Mouse (Mus musculus) cerebellum, adult 2 months (tissue): ENCODE results near the gene Rimbp3.

ENCODE experiments used
- CTCF ChIP-seq: fragments of 200-500 bp; IDR thresholded peaks from 2 replicates; pipeline ENCODE4 v1.5.1; 2011; ENCODE audit warnings: low read depth, mild to moderate bottlenecking, control low read depth, low read length, moderate library complexity, borderline replicate concordance; ENCODE audit not compliant: insufficient read depth
- POLR2A ChIP-seq: fragments of 200-500 bp; IDR thresholded peaks from 2 replicates; pipeline ENCODE4 v1.6.1; 2011; ENCODE audit warnings: low read length, control low read depth, borderline replicate concordance; ENCODE audit not compliant: insufficient read depth

- TF ChIP-seq POLR2A = no peak
- no peak for TF ChIP-seq CTCF
These were observed 17.2 kb downstream of the Rimbp3 start for GRCm38 (mm10) chr16:17225584-17225983.
